Mouse (Mus musculus) limb, embryonic 11.5 days (tissue): Measurements from ENCODE around the gene Olfr926. TPM values are rescaled to one million over a fixed set of nuclear protein-coding genes. Genes with fewer than 3 reads are reported as not detected.
"Not testable (repeated sequence)": the region's sequence is repeated elsewhere in the genome, so short reads cannot be mapped to it uniquely, and the experiment has no call there.

Experiments used
- ATAC-seq: fragments of 200-750 bp; cut with Nextera tagmentation; 2 replicates; pipeline ENCODE4 v1.8.0; 2017; ENCODE audit warnings: low read depth; ENCODE audit not compliant: insufficient number of reproducible peaks, low FRiP score, low TSS enrichment
- DNase-seq: peaks from one replicate; pipeline ENCODE4 v3.0.0-alpha.2; 2015; ENCODE audit warnings: low spot score
- H3K27ac ChIP-seq: fragments of 300-500 bp; sonication (generic); replicated peaks from 2 replicates; pipeline ENCODE4 v1.5.1; 2014; ENCODE audit warnings: low read depth, mild to moderate bottlenecking, low read length
- H3K27me3 ChIP-seq: fragments of 300-500 bp; sonication (generic); 2 replicates; pipeline ENCODE4 v1.6.1; 2014; ENCODE audit warnings: mild to moderate bottlenecking, low read length, mixed read lengths; ENCODE audit not compliant: control insufficient read depth, insufficient read depth
- H3K36me3 ChIP-seq: fragments of 300-500 bp; sonication (generic); 2 replicates; pipeline ENCODE4 v1.6.1; 2014; ENCODE audit warnings: mild to moderate bottlenecking, low read length, moderate library complexity, mixed read lengths; ENCODE audit not compliant: control insufficient read depth, insufficient read depth
- H3K4me1 ChIP-seq: fragments of 300-500 bp; sonication (generic); 2 replicates; pipeline ENCODE4 v1.6.1; 2014; ENCODE audit warnings: low read length, mixed read lengths; ENCODE audit not compliant: control insufficient read depth, insufficient read depth
- H3K4me2 ChIP-seq: fragments of 300-500 bp; sonication (generic); 2 replicates; pipeline ENCODE4 v1.6.1; 2014; ENCODE audit warnings: low read depth, mild to moderate bottlenecking, moderate library complexity; ENCODE audit not compliant: severe bottlenecking
- H3K4me3 ChIP-seq: fragments of 300-500 bp; sonication (generic); 2 replicates; pipeline ENCODE4 v1.5.1; 2014; ENCODE audit warnings: low read depth, low read length
- H3K9ac ChIP-seq: fragments of 300-500 bp; sonication (generic); 2 replicates; pipeline ENCODE4 v1.6.1; 2014; ENCODE audit warnings: mild to moderate bottlenecking, low read length
- H3K9me3 ChIP-seq: fragments of 300-500 bp; sonication (generic); 2 replicates; pipeline ENCODE4 v1.6.1; 2016; ENCODE audit warnings: low read length; ENCODE audit not compliant: control insufficient read depth
- WGBS: fragments of 180-500 bp; shearing (Covaris S2); extraction: QIAGEN DNeasy Blood & Tissue Kit; methylation state at CpG from one replicate; pipeline ENCODE4 v1.1.7; 2014; 5-methylcytosine and 5-hydroxymethylcytosine counted together
- polyA plus RNA-seq: library from polyadenylated mRNA; unstranded; fragments of >200 nt; fragmentation: Nextera tagmentation; extraction: Ambion mirVana; gene quantifications from 2 replicates; pipeline ENCODE4 v1.2.1, GENCODE M21; 2014

Gene Olfr926
- polyA plus RNA-seq: not detected in 2 replicates

- no peaks in the 10 kb centered on the region for H3K27me3 ChIP-seq
- ATAC-seq (no peak), DNase-seq (no peak)
- H3K9ac ChIP-seq: no peak within 1 kb of the TSS
- H3K4me1 ChIP-seq: no peaks in the 10 kb centered on the region
- H3K4me3 ChIP-seq: no peak within 1 kb of the TSS
- no peaks in the 10 kb centered on the region for H3K36me3 ChIP-seq
- no peaks in the 10 kb centered on the region for H3K9me3 ChIP-seq
- H3K4me2 ChIP-seq: no peak within 1 kb of the TSS
- WGBS: 87% methylated on average over 2 of the region's 2 CpGs
- H3K27ac ChIP-seq: no peak within 1 kb of the TSS
Measured at GRCm38 (mm10) chr9:38876826-38877225, at the start of gene Olfr926. Gene Olfr926 (plus strand): TSS chr9:38877126.

- Histone ChIP-seq H3K9ac (no peak overlapping the region), H3K27ac (no peak overlapping the region), H3K9me3 (no peaks in the 10 kb centered on the region), H3K4me1 (no peaks in the 10 kb centered on the region), H3K36me3 (no peaks in the 10 kb centered on the region), H3K4me3 (no peak overlapping the region), H3K27me3 (no peaks in the 10 kb centered on the region), H3K4me2 (no peak overlapping the region)
- ATAC-seq (no peak), DNase-seq (no peak)
- 82% methylated on average over 2 of the region's 2 CpGs for WGBS
Measured at GRCm38 (mm10) chr9:38833027-38833426, 43.9 kb upstream of the Olfr926 start.

GRCm38 (mm10) chr9:38844149-38844548 is 32.8 kb upstream of the Olfr926 start, which contains the start of gene Olfr924:
Gene Olfr924 (plus strand): TSS chr9:38844449.
- ATAC-seq (no peak), DNase-seq (no peak)
- Histone ChIP-seq H3K36me3 (no peaks in the 10 kb centered on the region), H3K4me3 (no peak within 1 kb of the TSS), H3K9ac (no peak within 1 kb of the TSS), H3K4me1 (no peaks in the 10 kb centered on the region), H3K27ac (no peak within 1 kb of the TSS), H3K4me2 (no peak within 1 kb of the TSS), H3K27me3 (no peaks in the 10 kb centered on the region), H3K9me3 (no peaks in the 10 kb centered on the region)
- WGBS: 91% methylated on average over 1 of the region's 1 CpGs

- H3K27me3 ChIP-seq: no peaks in the 10 kb centered on the region
- no peaks in the 10 kb centered on the region for H3K4me1 ChIP-seq
- no peaks in the 10 kb centered on the region for H3K9me3 ChIP-seq
- no peak within 1 kb of the TSS for H3K4me3 ChIP-seq
- ATAC-seq (no peak), DNase-seq (no peak)
- H3K36me3 ChIP-seq: no peaks in the 10 kb centered on the region
- H3K27ac ChIP-seq: no peak within 1 kb of the TSS
- no peak within 1 kb of the TSS for H3K9ac ChIP-seq
- no peak within 1 kb of the TSS for H3K4me2 ChIP-seq
Measured at GRCm38 (mm10) chr9:38854760-38855159, 22.2 kb upstream of the Olfr926 start, which contains the start of gene Olfr26. Gene Olfr26 (plus strand): TSS chr9:38855060.

GRCm38 (mm10) chr9:38874880-38875279 is 2.0 kb upstream of the Olfr926 start:
- WGBS: 55% methylated on average over 2 of the region's 2 CpGs
- not testable (repeated sequence) for DNase-seq, H3K9me3 ChIP-seq, H3K4me2 ChIP-seq, H3K9ac ChIP-seq, H3K4me1 ChIP-seq, H3K36me3 ChIP-seq, H3K27me3 ChIP-seq, ATAC-seq, H3K4me3 ChIP-seq, H3K27ac ChIP-seq

Other genes with a start within 250 kb of the Olfr926 start
- not detected in 2 replicates for gene Olfr916, start 217.3 kb upstream of the Olfr926 start, polyA plus RNA-seq
- not detected in 2 replicates for gene Olfr917, start 211.3 kb upstream of the Olfr926 start, polyA plus RNA-seq
- gene Olfr918, start 202.5 kb upstream of the Olfr926 start, polyA plus RNA-seq: not detected in 2 replicates
- gene Olfr919, start 173.5 kb upstream of the Olfr926 start, polyA plus RNA-seq: not detected in 2 replicates
- 10.2 and 11.9 TPM in 2 replicates for gene Vwa5a, start 158.9 kb upstream of the Olfr926 start, polyA plus RNA-seq
- gene Olfr920, start 124.8 kb upstream of the Olfr926 start, polyA plus RNA-seq: 0.03 TPM in 1 of 2 replicates, not detected in the other
- not detected in 2 replicates for gene Olfr921, start 104.1 kb upstream of the Olfr926 start, polyA plus RNA-seq
- gene Olfr922, start 62.5 kb upstream of the Olfr926 start, polyA plus RNA-seq: not detected in 2 replicates
- not detected in 2 replicates for gene Olfr923, start 50.6 kb upstream of the Olfr926 start, polyA plus RNA-seq
- gene Olfr924, start 32.7 kb upstream of the Olfr926 start, polyA plus RNA-seq: not detected in 2 replicates
- not detected in 2 replicates for gene Olfr26, start 22.1 kb upstream of the Olfr926 start, polyA plus RNA-seq
- not detected in 2 replicates for gene Olfr930, start 52.7 kb downstream of the Olfr926 start, polyA plus RNA-seq
- not detected in 2 replicates for gene Olfr933, start 95.2 kb downstream of the Olfr926 start, polyA plus RNA-seq
- gene Olfr934, start 111.2 kb downstream of the Olfr926 start, polyA plus RNA-seq: not detected in 2 replicates
- gene Olfr935, start 122.6 kb downstream of the Olfr926 start, polyA plus RNA-seq: not detected in 2 replicates
- gene Olfr146, start 146.3 kb downstream of the Olfr926 start, polyA plus RNA-seq: not detected in 2 replicates
- gene Olfr937, start 187.8 kb downstream of the Olfr926 start, polyA plus RNA-seq: not detected in 2 replicates
- gene Olfr938, start 201.8 kb downstream of the Olfr926 start, polyA plus RNA-seq: not detected in 2 replicates